Mouse (Mus musculus): ENCODE results near the gene Socs1. TPM values are rescaled to one million over a fixed set of nuclear protein-coding genes. Genes with fewer than 3 reads are reported as not detected.

Socs1 gene
- total and polyA plus RNA-seq, 2 experiments from 2014 or later, result 4.8 to 5.8 TPM

DNA sequence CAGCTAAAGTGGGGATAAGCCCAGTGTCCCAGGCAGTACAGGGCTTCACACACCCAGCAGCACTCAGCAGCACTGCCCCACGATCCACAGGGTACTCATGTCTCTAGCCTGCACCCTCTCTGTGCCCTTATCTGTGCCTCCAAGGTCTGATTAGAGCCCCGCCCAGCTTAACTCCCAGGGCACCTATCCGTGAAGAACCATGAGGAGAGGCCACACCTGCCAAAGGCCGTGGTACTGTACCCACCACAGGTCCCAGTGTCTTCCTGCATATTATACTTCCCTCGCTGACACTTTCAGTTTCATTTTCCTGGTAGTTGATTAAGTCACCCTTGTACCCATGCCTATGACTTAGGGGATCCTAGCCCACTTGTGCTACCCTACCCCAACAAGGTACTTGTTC lies 52.9 kb downstream of the Socs1 start:
- ATAC-seq, result no peak
- TF ChIP-seq CTCF (IDR thresholded peaks at IDR 0.05; ENCODE audit: low read depth), result no peak

More for the DNA sequence above, 52.9 kb downstream of the Socs1 start:
- H3K27ac ChIP-seq, result no peak overlapping the region
- no peaks in the 10 kb centered on the region for H3K4me1 ChIP-seq (ENCODE audit: insufficient read depth, low read length)
- WGBS, result 88% methylated on average over 5 of the region's 5 CpGs
- no peak for DNase-seq (ENCODE audit: low spot score)
- H3K9me3 ChIP-seq (ENCODE audit: low read length), result no peaks in the 10 kb centered on the region
- H3K27me3 ChIP-seq (ENCODE audit: insufficient read depth, low read length), result no peaks in the 10 kb centered on the region
- no peak overlapping the region for H3K4me2 ChIP-seq (ENCODE audit: low read depth, low read length)
- H3K9ac ChIP-seq (replicated peaks; ENCODE audit: low read length), result no peak overlapping the region
- no peaks in the 10 kb centered on the region for H3K36me3 ChIP-seq (ENCODE audit: insufficient read depth, low read length)
- H3K4me3 ChIP-seq (ENCODE audit: low read length), result no peak overlapping the region

Other genes with a start within 250 kb of the Socs1 start
- 36.2 and 50.7 TPM in 2 replicates for gene Dexi, start 242.5 kb downstream of the Socs1 start, total RNA-seq (2014; rRNA removed)
- gene Dexi, start 242.5 kb downstream of the Socs1 start, polyA plus RNA-seq (2015; fragmentation: Nextera tagmentation; extraction: Ambion mirVana), result 21.6 and 22.8 TPM in 2 replicates
- gene Clec16a, start 240.2 kb downstream of the Socs1 start, total RNA-seq (2014; rRNA removed), result 62.5 and 70.1 TPM in 2 replicates
- gene Clec16a, start 240.2 kb downstream of the Socs1 start, polyA plus RNA-seq (2015; fragmentation: Nextera tagmentation; extraction: Ambion mirVana), result 62.8 and 67.8 TPM in 2 replicates
- gene Tnp2, start 3.1 kb upstream of the Socs1 start, total RNA-seq (2014; rRNA removed), result not detected in 2 replicates
- gene Tnp2, start 3.1 kb upstream of the Socs1 start, polyA plus RNA-seq (2015; fragmentation: Nextera tagmentation; extraction: Ambion mirVana), result not detected in 2 replicates
- gene Prm3, start 5.4 kb upstream of the Socs1 start, total RNA-seq (2014; rRNA removed), result not detected in 2 replicates
- gene Prm3, start 5.4 kb upstream of the Socs1 start, polyA plus RNA-seq (2015; fragmentation: Nextera tagmentation; extraction: Ambion mirVana), result not detected in 2 replicates
- gene Prm2, start 10.6 kb upstream of the Socs1 start, total RNA-seq (2014; rRNA removed), result not detected in 2 replicates
- not detected in 2 replicates for gene Prm2, start 10.6 kb upstream of the Socs1 start, polyA plus RNA-seq (2015; fragmentation: Nextera tagmentation; extraction: Ambion mirVana)
- not detected in 2 replicates for gene Prm1, start 20.3 kb upstream of the Socs1 start, total RNA-seq (2014; rRNA removed)
- gene Prm1, start 20.3 kb upstream of the Socs1 start, polyA plus RNA-seq (2015; fragmentation: Nextera tagmentation; extraction: Ambion mirVana), result 0.70 TPM in 1 of 2 replicates, not detected in the other
- gene Gm11172, start 27.4 kb upstream of the Socs1 start, total RNA-seq (2014; rRNA removed), result not detected in 2 replicates
- gene Gm11172, start 27.4 kb upstream of the Socs1 start, polyA plus RNA-seq (2015; fragmentation: Nextera tagmentation; extraction: Ambion mirVana), result not detected in 2 replicates
- gene Rmi2, start 49.5 kb upstream of the Socs1 start, total RNA-seq (2014; rRNA removed), result 1.3 and 4.1 TPM in 2 replicates
- gene Rmi2, start 49.5 kb upstream of the Socs1 start, polyA plus RNA-seq (2015; fragmentation: Nextera tagmentation; extraction: Ambion mirVana), result 0.58 and 0.64 TPM in 2 replicates

All from hindbrain, postnatal 0 days (tissue).